Mouse (Mus musculus) liver, postnatal 0 days (tissue): ENCODE results near the gene Gm21905.

ENCODE experiments used
- CTCF ChIP-seq: sonication (generic); IDR thresholded peaks from 2 replicates; pipeline ENCODE4 v1.5.1; 2016; ENCODE audit warnings: antibody characterized with exemption, low read depth
- EP300 ChIP-seq: IDR thresholded peaks from 2 replicates; pipeline ENCODE4 v1.6.1; 2016; ENCODE audit warnings: antibody characterized with exemption, low read depth, mild to moderate bottlenecking

GRCm38 (mm10) chr5:67898921-67899320 is 47.3 kb downstream of the Gm21905 start:
- TF ChIP-seq EP300 (no peak), CTCF (no peak)
